Mouse (Mus musculus): Measurements from ENCODE around the gene Col1a1.

DNA sequence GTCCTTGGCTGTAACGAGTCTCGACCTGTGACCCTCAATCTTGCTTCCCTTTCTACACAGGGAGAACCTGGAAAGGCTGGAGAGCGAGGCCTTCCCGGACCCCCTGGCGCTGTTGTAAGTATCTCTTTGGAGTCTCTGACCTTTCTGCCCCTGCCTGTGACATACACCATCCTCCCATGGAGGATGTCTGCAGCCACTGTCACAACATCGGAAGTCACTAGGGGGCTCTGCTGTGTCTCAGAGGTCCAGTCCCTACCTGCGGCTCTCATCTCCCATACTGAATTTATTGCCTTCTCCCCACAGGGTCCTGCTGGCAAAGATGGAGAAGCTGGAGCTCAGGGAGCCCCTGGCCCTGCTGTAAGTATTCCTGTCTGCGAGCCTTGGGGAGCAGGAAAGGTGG, 8.3 kb downstream of the Col1a1 start:
- TF ChIP-seq MAZ (IDR thresholded peaks at IDR 0.05; ENCODE audit: low read depth, low read length) (no peak), POLR2A (IDR thresholded peaks at IDR 0.05; ENCODE audit: low read depth, low read length) (no peak), CTCF (conservative IDR thresholded peaks at IDR 0.05 in 1 of 2, IDR thresholded peaks at IDR 0.05 in 1 of 2; ENCODE audit: low read depth in 2 of 2, low read length in 2 of 2) (peak in 1 of 2 experiments; percentile 60; a peak in 2 of 4 replicates), MAFK (IDR thresholded peaks at IDR 0.05; ENCODE audit: insufficient replicate concordance, low read length) (no peak), E2F4 (IDR thresholded peaks at IDR 0.05; ENCODE audit: insufficient replicate concordance, low read depth, low read length) (no peak), SIN3A (IDR thresholded peaks at IDR 0.05; ENCODE audit: low read length) (no peak), CHD2 (IDR thresholded peaks at IDR 0.05; ENCODE audit: low read length) (no peak), HCFC1 (IDR thresholded peaks at IDR 0.05; ENCODE audit: low read depth, low read length) (no peak), USF1 (IDR thresholded peaks at IDR 0.05; ENCODE audit: low read depth, low read length) (no peak), ELF1 (IDR thresholded peaks at IDR 0.05; ENCODE audit: low read depth, low read length) (no peak), JUND (conservative IDR thresholded peaks at IDR 0.05; ENCODE audit: low read depth, low read length) (no peak)
